Mouse (Mus musculus): ENCODE data around the gene Olfr1411.

Gene Olfr1411

GRCm38 (mm10) chr1:92638736-92639135 is 44.5 kb downstream of the Olfr1411 start:
- no peak for DNase-seq (ENCODE audit: low spot score in 2 of 2)

- no peak for DNase-seq (ENCODE audit: low spot score in 2 of 2)
These were observed 46.2 kb downstream of the Olfr1411 start for GRCm38 (mm10) chr1:92640393-92640792.

DNA sequence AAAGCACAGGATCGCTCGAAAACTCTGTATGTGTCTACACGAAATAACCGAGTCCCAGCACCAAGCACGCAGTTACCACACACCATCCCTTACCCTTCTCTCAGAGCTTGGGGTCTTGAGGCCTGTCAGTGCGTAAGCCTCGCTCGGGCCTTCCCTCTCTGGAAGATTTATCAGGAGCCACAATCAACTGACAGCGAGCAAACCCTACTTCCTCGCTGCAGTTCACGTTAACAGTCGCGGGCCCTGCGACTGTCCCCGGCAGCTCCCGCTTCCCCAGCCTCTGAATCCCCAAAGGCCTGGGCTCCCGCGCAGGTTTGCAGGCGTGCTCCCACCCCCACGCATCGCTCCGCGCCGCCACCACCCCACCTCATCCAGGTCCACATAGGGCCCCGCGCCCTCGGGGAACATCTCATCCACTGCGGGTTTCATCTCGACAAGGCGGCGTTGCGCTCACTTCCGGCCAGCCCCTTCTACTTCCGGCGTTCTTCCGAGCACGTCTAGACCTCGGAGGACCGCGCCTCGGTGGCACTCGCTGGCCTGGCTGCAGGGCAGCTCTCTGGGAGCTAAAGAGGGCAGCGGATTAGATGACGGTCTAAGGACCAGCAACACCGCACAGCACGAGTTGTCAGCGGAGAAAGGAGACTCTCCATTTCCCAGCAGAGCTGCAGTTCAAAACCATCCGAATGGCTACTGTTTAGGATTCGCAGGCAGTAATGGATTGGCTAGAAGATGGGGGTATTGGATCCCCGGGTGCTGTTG is 47.5 kb downstream of the Olfr1411 start, which contains the start of gene Cops9:
TSS of gene Cops9 (minus strand) at position 472 of the 759 bp plus-strand sequence.
- peak; percentile 81 to 87 for DNase-seq (ENCODE audit: low spot score in 2 of 2)

DNA sequence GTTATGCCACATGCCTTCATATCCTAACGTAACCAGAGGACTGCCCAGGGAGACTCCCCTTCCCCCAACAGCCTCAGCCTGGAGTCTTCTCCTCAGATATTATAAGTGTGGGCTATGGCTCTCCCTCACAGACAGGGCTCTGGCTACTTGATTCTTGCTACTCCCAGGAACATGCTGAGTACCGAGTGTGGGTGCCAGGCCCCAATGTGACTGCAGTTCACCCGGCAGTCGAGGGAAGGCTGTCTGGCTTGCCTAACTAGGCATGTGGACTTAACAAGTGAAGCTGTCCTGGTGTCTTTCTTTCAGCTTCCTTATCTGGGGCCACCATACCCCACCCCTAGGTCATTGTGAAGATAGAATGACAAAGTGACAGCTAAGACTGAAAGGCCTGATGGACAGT is 49.5 kb downstream of the Olfr1411 start:
- no peak for DNase-seq (ENCODE audit: low spot score in 2 of 2)

- DNase-seq (ENCODE audit: low spot score in 2 of 2): no peak
These were observed 50.7 kb downstream of the Olfr1411 start for GRCm38 (mm10) chr1:92644916-92645315.

GRCm38 (mm10) chr1:92646111-92646510 is 51.9 kb downstream of the Olfr1411 start:
- DNase-seq (ENCODE audit: low spot score in 2 of 2): no peak

- DNase-seq (ENCODE audit: low spot score in 2 of 2): no peak
These were observed 52.4 kb downstream of the Olfr1411 start for GRCm38 (mm10) chr1:92646601-92647000.

GRCm38 (mm10) chr1:92647026-92647425 is 52.8 kb downstream of the Olfr1411 start:
- DNase-seq (ENCODE audit: low spot score in 2 of 2): no peak

Measured in urinary bladder, adult 18-20 months (tissue).